Mouse (Mus musculus): ENCODE measurements around the gene Trim27.

Trim27 gene

GRCm38 (mm10) chr13:21171600-21172150 lies 7.6 kb upstream of the Trim27 start:
- DNase-seq (ENCODE audit: extremely low spot score, low read depth, low spot score), result no peak

GRCm38 (mm10) chr13:21172241-21173027 lies 6.8 kb upstream of the Trim27 start:
- no peak for DNase-seq (ENCODE audit: extremely low spot score, low read depth, low spot score)

- no peak for DNase-seq (ENCODE audit: extremely low spot score, low read depth, low spot score)
Observed at GRCm38 (mm10) chr13:21173072-21173471, 6.2 kb upstream of the Trim27 start.

- DNase-seq (ENCODE audit: extremely low spot score, low read depth, low spot score), result no peak
Observed at GRCm38 (mm10) chr13:21176733-21177132, 2.5 kb upstream of the Trim27 start.

GRCm38 (mm10) chr13:21177657-21178056 lies 1.6 kb upstream of the Trim27 start:
- no peak for DNase-seq (ENCODE audit: extremely low spot score, low read depth, low spot score)

- DNase-seq (ENCODE audit: extremely low spot score, low read depth, low spot score), result no peak
Observed at GRCm38 (mm10) chr13:21178364-21178763, 881 bp upstream of the Trim27 start.

- no peak for DNase-seq (ENCODE audit: extremely low spot score, low read depth, low spot score)
Observed at GRCm38 (mm10) chr13:21179724-21180550, 692 bp downstream of the Trim27 start.

GRCm38 (mm10) chr13:21180551-21181530 lies 1.6 kb downstream of the Trim27 start:
- DNase-seq (ENCODE audit: extremely low spot score, low read depth, low spot score), result no peak

- no peak for DNase-seq (ENCODE audit: extremely low spot score, low read depth, low spot score)
Observed at GRCm38 (mm10) chr13:21181996-21182395, 2.8 kb downstream of the Trim27 start.

- DNase-seq (ENCODE audit: extremely low spot score, low read depth, low spot score), result no peak
Observed at GRCm38 (mm10) chr13:21183066-21183465, 3.8 kb downstream of the Trim27 start.

- no peak for DNase-seq (ENCODE audit: extremely low spot score, low read depth, low spot score)
Observed at GRCm38 (mm10) chr13:21183661-21184060, 4.4 kb downstream of the Trim27 start.

- no peak for DNase-seq (ENCODE audit: extremely low spot score, low read depth, low spot score)
Observed at GRCm38 (mm10) chr13:21185521-21185920, 6.3 kb downstream of the Trim27 start.

- no peak for DNase-seq (ENCODE audit: extremely low spot score, low read depth, low spot score)
Observed at GRCm38 (mm10) chr13:21195406-21196228, 16.4 kb downstream of the Trim27 start.

- DNase-seq (ENCODE audit: extremely low spot score, low read depth, low spot score), result no peak
Observed at GRCm38 (mm10) chr13:21197721-21198120, 18.5 kb downstream of the Trim27 start.

GRCm38 (mm10) chr13:21198313-21198712 lies 19.1 kb downstream of the Trim27 start:
- DNase-seq (ENCODE audit: extremely low spot score, low read depth, low spot score), result no peak

GRCm38 (mm10) chr13:21199046-21200028 lies 20.1 kb downstream of the Trim27 start:
- DNase-seq (ENCODE audit: extremely low spot score, low read depth, low spot score), result no peak

- DNase-seq (ENCODE audit: extremely low spot score, low read depth, low spot score), result peak; percentile 99
Observed at GRCm38 (mm10) chr13:21200043-21200999, 21.1 kb downstream of the Trim27 start.

All from hindlimb bud, embryonic 11.5 days (tissue).